Mouse (Mus musculus): ENCODE measurements around the gene Syngr1.

Syngr1 gene

DNA sequence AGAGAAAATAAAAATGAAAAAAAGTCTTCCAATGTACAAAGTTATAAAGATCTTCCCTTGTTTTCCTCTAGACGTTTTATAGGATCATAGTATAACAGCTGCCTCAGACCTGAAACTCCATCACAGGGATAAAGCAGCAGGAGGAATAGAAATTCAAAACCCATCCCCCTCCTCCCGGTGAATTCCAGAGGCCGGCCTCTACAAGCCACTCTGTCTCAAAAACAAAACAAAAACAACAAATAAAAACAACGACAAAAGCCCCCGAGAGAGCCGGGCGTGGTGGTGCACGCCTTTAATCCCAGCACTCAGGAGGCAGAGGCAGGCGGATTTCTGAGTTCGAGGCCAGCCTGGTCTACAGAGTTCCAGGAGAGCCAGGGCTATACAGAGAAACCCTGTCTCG lies 979 bp upstream of the Syngr1 start:
- no peak for DNase-seq (ENCODE audit: extremely low spot score)

DNA sequence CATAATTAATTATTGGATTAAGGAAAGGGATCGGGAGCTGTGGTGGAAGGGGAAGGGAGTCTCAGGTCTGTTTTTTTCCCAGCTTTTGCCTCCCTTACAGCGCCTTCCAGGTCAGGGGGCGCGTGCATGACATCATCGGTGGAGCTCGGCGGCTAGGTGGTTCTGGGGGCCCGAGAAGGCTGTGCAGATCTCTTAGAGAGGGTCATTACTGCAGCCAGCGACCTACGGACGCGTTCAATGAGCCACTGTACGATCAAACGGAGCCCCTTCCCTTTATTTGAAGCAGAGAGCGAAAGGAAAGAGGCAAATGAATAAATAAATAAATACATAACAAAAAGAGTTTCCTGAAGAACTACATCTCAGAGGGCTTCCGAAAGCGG lies 403 bp upstream of the Syngr1 start:
- no peak for DNase-seq (ENCODE audit: extremely low spot score)

DNA sequence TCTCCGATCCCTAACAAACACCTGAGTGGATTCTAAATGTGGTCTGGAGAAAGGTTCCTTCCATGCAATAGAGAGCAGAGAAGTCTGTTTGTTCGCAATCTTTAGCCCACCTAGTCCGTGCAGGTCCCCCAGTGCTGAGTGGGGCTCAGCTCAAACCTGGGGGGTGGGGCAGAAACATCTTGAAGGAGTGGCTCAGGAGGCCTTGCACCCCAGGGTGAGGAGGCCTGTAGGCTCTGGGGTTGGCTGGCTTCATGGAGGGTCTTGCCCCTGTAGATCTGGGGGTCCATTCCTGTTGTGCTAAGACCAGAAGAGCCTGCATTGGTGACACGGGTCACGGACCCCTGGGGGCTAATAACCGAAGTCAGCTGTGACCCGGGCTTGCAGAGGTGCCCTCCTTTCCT lies 907 bp downstream of the Syngr1 start:
- DNase-seq (ENCODE audit: extremely low spot score) = no peak

DNA sequence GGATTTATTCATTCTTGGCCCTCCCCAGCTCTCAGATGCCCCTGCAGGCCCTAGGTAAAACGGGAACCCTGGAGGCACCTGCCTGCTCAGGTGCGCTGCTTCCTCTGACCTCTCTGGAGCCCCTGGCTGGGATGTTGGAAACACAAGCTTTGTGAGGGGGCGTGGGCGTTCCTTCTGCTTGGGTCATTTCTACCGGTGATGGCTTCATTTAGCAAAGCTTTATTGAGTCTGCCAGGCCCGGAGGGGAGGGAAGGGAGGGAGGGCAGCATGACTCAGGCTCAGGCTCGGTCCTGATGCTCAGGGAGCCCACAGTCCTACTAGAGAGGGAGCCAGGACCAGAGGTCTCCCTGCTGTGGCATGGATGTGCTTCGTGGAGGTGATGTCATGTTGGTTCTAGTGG lies 1.5 kb downstream of the Syngr1 start:
- no peak for DNase-seq (ENCODE audit: extremely low spot score)

DNA sequence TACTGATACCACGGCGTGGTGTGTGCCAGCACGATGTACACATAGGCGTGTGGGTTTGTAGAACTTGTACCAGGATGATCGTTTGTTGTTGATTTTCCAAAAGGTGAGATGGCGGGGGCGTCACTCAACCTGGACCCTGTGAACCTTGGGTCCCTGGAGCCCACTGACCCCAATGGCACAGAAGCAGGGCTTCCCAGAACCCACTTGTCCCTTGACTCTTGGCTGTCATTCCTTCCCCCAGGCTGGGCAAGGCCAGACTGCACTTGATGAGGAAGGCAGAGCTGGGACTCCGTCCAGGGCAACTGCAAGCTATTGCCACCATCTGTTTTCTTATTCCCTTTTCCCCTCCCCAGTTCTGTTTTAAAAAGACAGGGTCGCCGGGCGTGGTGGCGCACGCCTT lies 3.1 kb downstream of the Syngr1 start:
- no peak for DNase-seq (ENCODE audit: extremely low spot score)

DNA sequence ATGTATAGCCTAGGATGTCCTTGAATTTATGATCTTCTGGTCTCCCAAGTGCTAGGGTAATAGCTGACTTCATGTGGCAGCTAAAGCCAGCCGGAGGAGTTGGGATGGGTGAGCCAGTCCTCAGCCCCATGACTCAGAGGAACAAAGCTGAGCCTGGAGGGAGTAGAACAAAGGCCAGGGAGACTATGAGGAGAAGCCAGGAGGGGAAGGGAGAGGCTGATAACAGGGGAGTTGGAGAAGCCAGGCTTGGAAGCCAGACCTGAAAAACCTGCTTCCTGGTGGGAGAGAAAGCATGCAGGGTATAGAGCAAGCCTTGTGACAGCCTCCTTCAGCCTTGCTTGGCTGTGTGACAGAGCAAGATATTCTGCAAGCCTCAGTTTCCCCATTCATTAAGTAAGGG lies 4.5 kb downstream of the Syngr1 start:
- no peak for DNase-seq (ENCODE audit: extremely low spot score)

DNA sequence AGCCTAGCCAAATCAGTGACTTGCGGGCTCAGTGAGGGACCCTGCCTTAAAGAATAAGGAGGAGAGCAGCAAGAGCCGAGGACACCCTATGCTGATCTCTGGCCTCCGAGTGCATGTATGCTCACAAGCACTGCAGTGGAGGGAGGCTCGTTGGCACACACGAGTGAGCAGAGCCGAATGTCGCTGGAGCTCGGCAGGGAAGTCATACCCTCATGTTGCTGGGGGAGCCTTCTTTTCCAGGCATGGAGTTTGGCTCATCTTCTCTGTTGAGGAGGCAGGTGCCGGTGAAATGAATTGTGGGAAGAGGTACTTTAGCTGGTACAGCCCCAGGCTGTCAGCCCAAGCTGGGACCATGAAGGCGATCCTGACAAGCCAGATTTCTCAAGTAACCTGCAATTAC lies 5.3 kb downstream of the Syngr1 start:
- no peak for DNase-seq (ENCODE audit: extremely low spot score)

DNA sequence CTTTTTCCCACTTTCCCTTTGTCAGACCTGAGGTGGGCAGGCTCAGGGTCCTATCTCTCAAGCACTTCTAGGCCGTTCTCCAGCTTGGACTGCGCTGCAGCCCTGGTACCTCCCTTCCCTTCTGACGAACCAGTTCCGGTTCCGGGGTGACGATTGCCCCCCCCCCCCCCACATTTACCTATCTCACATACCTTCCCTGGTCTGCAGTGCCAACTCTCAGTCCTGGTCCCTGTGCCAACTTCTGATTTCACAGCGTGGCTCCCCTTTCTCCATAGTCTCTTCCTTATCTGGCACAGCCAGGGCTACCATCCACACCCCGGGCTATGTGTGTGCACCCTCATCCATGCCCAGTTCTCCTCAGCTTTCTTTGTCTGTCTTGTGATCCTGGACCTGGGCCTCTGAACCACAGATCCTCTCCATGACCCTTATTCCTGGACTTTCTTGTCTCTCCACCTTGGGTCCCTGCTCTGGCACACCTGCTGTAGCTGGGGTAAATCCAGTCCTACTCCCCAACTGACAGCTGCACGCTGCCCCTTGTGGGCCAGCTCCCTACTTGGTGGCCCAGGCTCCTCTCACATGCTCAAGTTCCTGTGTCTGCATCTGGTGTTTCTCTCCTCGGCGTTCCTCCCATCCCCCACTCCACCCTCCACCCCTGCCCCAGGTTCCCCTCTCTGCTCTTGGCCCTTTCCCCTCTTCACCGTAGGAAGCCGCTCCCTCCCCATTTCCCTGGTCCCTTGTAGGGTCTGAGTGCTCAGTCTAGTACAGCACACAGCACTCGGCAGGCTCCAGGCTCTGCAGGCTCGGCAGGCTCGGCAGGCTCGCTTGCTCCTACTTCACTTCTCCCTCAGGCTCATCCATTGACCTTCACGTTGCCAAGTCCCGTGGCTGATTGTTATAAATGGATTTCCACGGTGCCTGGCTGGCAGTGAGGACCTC lies 6.1 kb downstream of the Syngr1 start:
- DNase-seq (ENCODE audit: extremely low spot score) = peak; percentile 61

DNA sequence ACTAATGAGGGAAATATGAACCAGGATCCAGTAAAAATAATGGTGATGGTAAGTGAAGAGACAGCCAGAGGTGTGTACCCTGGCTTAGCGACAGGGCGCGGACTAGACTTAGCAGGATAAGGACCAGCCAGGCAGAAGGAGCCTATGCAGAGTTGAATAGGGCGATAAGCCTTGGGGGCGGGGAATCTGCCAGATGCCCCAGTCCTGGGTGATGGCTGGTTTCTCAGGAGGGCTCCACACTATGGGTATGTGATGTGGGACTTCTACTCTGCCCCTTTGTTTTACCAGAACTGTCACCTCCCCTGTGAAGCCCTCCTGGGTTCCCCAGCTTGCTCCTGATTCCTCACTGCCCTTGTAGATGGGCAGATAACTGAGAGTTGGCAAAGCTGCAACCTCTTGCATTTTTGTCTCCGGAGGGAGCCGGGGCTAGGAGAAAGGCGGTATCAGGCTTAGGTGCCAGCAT lies 6.9 kb downstream of the Syngr1 start:
- DNase-seq (ENCODE audit: extremely low spot score) = no peak

DNA sequence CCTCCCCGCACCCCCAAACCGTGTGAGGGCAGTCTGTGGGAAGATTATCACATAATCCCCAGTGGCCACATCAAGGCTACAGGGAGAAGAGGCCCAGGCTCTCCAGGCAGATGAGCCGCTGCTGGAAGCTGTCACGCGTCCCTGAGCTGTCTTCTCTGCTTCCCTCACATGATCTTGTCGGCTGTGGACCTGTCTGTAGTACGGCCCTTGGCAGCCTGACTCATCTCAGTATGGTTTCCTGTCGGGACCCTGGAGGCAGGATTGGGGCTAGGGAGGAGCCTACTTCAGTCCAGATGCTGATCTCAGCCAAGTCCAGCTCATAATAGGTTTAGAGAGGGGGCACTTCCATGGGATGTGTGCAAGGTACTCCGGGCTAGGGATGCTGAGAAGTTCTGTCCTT lies 7.7 kb downstream of the Syngr1 start:
- no peak for DNase-seq (ENCODE audit: extremely low spot score)

DNA sequence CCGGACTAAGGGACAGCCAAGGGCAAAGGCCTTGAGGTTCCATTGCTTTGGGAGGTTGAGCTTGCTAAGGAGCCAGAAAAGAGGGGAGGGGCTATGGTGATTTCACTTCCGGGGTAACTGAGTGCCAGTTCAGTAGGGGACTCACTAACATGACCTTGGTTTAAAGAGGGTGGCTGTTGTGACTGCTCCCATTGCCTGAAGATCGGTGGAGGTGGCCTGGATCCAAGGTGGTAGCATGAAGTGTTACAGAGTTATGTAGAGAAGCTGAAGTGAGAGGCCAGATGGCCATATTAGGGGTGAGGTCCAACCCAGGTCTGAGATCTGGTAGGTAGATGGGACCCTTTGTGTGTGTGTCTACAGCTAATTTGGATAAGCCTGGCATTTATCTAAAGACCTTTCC lies 8.3 kb downstream of the Syngr1 start:
- DNase-seq (ENCODE audit: extremely low spot score) = no peak

DNA sequence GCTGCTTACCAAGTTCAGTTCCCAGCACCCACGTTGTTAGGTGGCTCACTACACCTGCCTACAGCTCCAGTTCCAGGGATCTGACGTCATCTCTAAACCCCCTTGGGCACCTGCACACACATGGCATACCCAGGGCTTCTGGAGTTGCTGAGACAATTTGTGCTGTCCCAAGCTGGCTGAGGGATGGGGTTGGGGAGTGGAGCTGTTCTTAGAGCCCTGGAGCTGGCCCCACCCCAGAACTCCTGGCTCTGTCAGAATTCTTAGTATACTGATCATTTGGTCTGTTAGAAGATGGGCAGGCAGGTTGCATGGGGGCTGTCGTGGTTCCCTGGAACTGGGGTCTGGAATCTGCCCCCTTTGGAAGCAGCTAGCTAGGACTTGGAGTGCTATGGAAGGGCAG lies 9.1 kb downstream of the Syngr1 start:
- DNase-seq (ENCODE audit: extremely low spot score) = no peak

DNA sequence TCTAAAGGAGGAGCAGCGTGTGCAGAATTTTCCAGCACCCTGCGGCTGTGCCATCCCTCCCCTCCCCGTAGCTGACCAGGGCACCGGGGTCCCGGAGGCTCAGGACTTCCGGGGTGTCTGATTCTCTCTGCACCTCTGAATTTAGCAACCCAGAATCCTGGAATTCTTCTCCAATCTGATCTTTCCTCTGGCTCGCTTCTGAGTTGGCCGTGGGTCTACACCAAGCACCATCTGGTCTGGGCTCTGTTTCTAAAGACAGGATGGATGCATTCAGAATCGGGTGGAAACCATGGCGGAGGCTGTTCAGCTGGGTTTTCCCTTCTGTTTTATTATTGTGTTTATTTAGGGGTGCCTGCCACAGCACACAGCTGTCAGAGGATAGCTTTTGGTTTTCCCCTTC lies 9.7 kb downstream of the Syngr1 start:
- DNase-seq (ENCODE audit: extremely low spot score) = no peak

DNA sequence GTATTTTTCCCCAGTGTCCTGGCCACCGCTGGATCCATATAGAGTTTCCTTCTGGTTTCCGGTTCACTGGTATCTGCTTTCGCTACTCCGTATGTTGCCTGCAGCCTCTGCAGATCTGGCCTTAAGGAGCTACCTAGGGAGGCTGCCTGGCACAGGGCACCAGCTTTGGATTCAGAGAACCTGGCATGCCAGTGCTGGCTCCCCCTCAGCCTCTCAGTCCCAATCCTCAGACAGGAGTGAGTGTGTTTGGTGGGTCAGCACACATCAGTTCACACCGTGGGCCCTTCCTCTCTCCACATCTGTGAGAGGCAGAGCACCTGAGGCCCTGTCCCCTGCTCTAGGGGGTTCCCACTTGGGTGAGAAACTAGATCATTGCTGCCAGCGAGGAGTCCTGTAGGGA lies 10.4 kb downstream of the Syngr1 start:
- DNase-seq (ENCODE audit: extremely low spot score) = no peak

DNA sequence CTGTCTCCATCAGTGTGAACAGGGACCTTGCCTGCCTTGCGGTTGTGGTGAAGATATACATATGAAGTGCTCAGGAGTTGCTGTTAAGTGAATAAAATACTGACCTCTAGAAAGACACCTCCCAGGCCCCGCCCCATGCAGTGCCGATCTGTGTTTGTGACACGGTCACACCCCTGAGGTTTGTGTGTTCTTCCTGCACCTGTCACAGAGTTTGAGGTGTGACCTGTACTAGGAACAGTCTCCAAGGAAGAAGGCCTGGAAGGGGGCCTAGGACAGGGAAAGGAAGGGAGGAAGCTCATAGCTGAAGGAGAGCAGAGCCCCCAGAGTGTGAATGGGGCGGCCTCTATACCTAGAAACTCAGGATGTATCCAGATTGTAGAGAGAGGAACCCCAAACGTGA lies 11.4 kb downstream of the Syngr1 start:
- no peak for DNase-seq (ENCODE audit: extremely low spot score)

DNA sequence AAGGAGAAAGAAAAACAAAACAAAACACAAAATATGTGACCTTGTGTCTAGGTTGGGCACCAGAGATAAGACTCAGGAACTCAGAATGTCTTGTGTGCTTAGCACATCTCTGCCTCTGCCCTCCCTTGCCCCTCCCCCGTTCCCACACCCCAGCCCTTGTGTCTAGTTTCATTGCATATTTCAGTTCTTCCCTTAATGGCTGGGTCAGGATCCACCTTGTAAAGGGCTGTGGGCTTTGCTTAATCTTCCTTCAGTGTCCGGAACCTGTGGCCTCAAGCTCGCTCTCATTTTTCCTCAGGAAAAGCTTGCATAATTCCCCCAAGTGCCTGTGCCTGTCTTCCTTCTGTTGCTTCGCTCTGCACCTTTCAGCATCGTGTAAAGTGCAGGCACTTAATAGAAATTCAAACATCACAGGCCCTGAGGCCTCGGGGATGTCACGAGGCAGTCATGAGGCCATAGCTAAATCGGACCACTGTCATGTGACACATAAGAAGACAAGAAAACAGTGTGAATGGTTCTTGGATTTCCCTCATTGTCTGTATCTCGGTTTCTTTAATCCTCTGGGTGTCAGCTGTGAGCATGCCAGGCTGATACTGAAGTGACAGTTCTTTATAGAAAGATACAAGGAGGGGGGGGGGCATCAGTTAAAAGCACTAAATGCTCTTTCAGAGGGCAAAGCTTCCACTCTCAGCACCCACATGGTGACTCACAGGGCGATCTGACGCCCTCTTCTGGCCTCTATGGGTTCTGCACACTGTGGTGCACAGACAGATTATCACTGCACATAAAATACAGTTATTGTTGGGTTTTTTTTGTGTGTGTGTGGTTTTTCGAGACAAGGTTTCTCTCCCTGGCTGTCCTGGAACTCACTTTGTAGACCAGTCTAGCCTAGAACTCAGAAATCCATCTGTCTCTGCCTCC lies 14.6 kb downstream of the Syngr1 start:
- no peak for DNase-seq (ENCODE audit: extremely low spot score)

DNA sequence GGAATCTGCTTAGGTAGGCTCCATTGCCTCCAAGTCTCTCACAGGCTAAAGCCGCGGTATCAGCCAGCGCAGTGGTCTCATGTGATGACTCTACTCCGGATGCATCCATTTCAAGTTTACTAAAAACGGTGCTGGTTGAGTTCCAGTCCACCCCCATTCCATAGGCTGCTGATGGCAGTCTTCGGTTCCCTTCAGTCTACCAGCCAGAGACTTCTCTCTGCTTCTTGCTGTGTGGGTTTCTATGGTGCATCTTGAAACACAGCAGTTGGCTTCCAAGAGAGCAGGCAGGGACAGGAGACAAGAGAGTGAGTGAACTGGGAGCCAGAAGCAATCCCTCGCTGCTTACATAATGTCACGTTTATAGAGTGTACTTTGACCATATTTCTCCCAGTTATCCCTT lies 16.0 kb downstream of the Syngr1 start:
- DNase-seq (ENCODE audit: extremely low spot score) = no peak

DNA sequence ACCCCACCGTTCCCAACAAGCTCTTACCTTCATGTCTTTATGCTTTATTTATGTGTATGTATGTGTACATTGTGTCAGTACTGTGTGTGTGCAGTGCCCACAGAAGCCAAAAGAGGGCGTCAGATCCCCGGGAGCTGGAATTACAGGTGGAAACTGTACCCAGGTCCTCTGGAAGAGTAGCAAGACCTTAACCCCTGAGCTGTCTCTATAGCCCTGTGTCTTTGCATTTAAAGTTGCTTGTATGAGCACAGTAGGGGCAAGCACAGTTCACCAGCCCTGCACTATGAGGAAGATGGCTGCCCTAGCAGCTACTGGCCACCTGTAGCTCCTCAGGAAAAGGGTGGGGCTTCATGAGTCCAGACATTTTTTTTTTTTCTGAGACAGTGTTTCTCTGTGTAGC lies 16.4 kb downstream of the Syngr1 start:
- DNase-seq (ENCODE audit: extremely low spot score) = no peak

DNA sequence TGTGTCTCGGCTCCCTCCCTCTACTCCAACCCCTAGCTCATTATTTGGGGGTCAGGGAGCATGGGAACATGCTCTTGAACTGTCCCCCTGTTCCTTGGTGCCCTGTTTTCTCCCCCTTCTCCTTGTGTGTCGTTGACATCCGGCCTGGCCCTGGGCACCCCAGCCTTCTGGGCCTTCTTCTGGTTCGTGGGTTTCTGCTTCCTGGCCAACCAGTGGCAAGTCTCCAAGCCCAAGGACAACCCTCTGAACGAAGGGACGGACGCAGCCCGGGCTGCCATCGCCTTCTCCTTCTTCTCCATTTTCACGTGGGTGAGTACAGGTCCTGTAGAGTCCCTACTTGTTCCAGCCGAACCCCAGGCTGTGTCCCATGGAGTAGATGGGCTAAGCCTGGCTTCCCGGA lies 20.3 kb downstream of the Syngr1 start:
- no peak for DNase-seq (ENCODE audit: extremely low spot score)

DNA sequence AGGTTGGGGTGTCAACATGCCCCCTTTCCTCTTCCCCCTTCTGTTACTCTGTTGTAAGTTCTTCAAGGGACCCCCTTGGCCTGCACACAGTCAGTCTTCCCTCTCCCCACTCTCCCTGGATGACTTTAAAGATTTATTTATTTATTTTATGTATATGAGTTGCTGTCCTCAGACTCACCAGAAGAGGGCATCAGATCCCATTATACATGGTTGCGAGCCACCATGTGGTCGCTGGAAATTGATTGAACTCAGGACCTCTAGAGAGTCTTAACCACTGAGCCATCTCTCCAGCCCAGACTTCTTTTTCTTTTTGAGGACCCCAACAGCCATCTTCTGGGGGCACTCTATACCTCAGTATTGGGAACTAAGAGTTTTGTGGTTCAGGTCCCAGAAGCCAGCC lies 21.4 kb downstream of the Syngr1 start:
- no peak for DNase-seq (ENCODE audit: extremely low spot score)

DNA sequence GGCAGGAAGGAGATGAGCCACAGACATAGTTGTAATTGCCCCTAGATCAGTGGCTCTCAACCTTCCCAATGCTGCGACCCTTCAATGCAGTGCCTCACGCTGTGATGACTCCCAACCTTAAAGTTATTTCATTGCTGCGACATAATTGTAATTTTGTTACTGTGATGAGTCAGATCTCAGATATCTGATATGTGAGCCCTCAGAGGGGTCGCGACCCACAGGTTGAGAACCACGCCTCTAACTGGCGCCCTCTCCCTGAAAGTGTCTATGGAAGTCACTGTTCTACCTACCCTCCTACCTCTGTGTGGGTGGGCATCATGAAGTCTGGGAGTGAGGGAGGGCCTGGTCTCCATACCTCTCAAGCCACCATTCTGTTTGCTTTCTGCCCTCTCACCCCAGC lies 23.3 kb downstream of the Syngr1 start:
- no peak for DNase-seq (ENCODE audit: extremely low spot score)

DNA sequence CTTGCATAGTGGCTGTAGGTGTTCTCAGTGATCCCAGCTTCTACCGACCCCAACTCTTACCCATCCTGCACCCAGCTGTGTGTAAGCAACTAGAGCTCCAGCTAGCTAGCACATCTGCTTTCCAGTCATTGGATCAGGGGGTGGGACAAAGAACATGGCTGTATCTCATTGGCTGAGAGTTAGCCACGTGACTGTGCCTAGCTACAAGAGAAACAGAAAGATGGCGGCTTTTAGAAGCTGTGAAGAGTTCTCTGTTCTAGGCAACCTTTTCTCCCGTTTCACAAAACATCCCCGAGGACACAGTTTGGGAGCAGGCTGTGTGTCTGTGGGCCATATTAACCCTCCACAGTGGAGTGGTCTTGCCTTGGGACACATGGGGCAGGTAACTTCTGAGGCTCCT lies 24.1 kb downstream of the Syngr1 start:
- DNase-seq (ENCODE audit: extremely low spot score) = no peak

Measured in embryo, embryonic 9.5 days (tissue).